Mouse (Mus musculus) cortical plate, adult 2 months (tissue): Measurements from ENCODE around the gene Trpm5.

Source experiments
- CTCF ChIP-seq: fragments of 200-500 bp; IDR thresholded peaks from 2 replicates; pipeline ENCODE4 v1.5.1; 2011; ENCODE audit warnings: mild to moderate bottlenecking, control low read depth, low read length; ENCODE audit not compliant: insufficient read depth; ENCODE audit errors: extremely low read depth
- POLR2A ChIP-seq: fragments of 200-500 bp; IDR thresholded peaks from 2 replicates; pipeline ENCODE4 v1.6.1; 2011; ENCODE audit warnings: mild to moderate bottlenecking, low read length, control low read depth; ENCODE audit not compliant: insufficient read depth; ENCODE audit errors: extremely low read depth

- TF ChIP-seq POLR2A: peak; percentile 73; the same call in 1 of the 2 replicates
- no peak for TF ChIP-seq CTCF
Measured at GRCm38 (mm10) chr7:143068882-143069591, 25.4 kb downstream of the Trpm5 start, which contains the start of gene Tssc4.
